Comparison of ENCODE assay signal across 8 mouse cellular contexts in the genomic region with DNA sequence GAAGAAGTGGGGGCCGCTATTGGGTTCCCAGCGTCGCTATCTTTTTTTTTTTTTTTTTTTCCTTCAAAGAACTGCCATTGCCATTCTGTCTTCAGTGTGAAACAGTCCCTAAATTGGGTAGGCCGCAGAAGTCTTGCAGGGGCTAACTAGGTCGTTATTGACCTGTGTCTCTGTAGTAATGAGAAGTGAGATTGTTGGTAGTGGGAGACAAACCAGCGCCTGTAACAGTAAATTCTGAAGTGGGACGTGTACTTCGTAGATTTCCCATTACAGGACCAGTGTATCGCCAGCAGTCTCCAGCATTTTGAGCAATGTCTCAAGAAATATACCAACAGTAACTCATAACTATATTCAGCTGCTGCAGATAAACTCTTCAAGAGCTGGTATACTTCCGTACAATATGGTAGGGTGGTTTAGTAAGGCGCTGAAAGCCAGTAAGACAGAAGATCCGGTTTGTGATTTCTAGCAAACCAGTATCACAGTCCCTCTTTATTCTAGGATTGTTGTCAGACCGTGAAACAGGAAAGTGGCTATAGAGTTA. TPM values are rescaled to one million over a fixed set of nuclear protein-coding genes. Genes with fewer than 3 reads are reported as not detected.
A peak's percentile ranks its signal among the peaks of the same experiment; 100 is the strongest.
DNase-seq lines count a peak whose midpoint lies in the region; ATAC-seq and TF ChIP-seq lines count a peak whose summit lies in the region.

No protein-coding gene starts in this region.

- peak overlapping the region; percentile 88 for H3K4me3 ChIP-seq in thymus, adult 2 months (ENCODE audit: control insufficient read depth, insufficient read depth, low read length)
- H3K4me3 ChIP-seq in neural tube, embryonic 13.5 days: peak overlapping the region; percentile 100

- no peaks in the 10 kb centered on the region for H3K27me3 ChIP-seq in thymus, adult 2 months (ENCODE audit: control insufficient read depth, insufficient read depth, low read length)
- H3K27me3 ChIP-seq in neural tube, embryonic 13.5 days: no peaks in the 10 kb centered on the region

- WGBS in thymus, adult 2 months: under 1% methylated on average over 13 of the region's 13 CpGs
- WGBS in neural tube, embryonic 13.5 days: 3% methylated on average over 13 of the region's 13 CpGs

- H3K9me3 ChIP-seq in neural tube, embryonic 13.5 days: no peaks in the 10 kb centered on the region

- peaks cover 16% of the 10 kb centered on the region for H3K36me3 ChIP-seq in thymus, adult 2 months (ENCODE audit: control insufficient read depth, insufficient read depth, low read length)
- peaks cover 15% of the 10 kb centered on the region for H3K36me3 ChIP-seq in neural tube, embryonic 13.5 days

- TF ChIP-seq CTCF in thymus, adult 2 months (IDR thresholded peaks at IDR 0.05; ENCODE audit: borderline replicate concordance, control insufficient read depth, extremely low read depth, insufficient read depth, low read length, poor library complexity): no peak

- ATAC-seq in inflammation-experienced regulatory T-cells, adult 6 months: peak; percentile 19
- no peak for ATAC-seq in neural tube, embryonic 13.5 days (ENCODE audit: low read depth)

- peak overlapping the region; percentile 74 for H3K4me2 ChIP-seq in neural tube, embryonic 13.5 days

- peaks cover 5% of the 10 kb centered on the region; the same call in 1 of the 2 replicates for H3K4me1 ChIP-seq in thymus, adult 2 months (replicated peaks; ENCODE audit: control insufficient read depth, insufficient read depth, low read length)
- peaks cover 35% of the 10 kb centered on the region for H3K4me1 ChIP-seq in neural tube, embryonic 13.5 days (replicated peaks)

- TF ChIP-seq POLR2A in thymus, adult 2 months (IDR thresholded peaks at IDR 0.05; ENCODE audit: control insufficient read depth, extremely low read depth, insufficient read depth, low read length, poor library complexity): no peak

- peak overlapping the region; percentile 99 for H3K9ac ChIP-seq in neural tube, embryonic 13.5 days

- H3K27ac ChIP-seq in thymus, adult 2 months (ENCODE audit: control insufficient read depth, insufficient read depth, low read length): no peak overlapping the region
- H3K27ac ChIP-seq in neural tube, embryonic 13.5 days (replicated peaks): peak overlapping the region; percentile 93

- peak; percentile 45 for DNase-seq in embryo, embryonic 10.5 days (ENCODE audit: low spot score)
- no peak for DNase-seq in embryo, embryonic 9.5 days (ENCODE audit: extremely low spot score)
- DNase-seq in thymus, adult 2 months: no peak
- no peak for DNase-seq in thymus, postnatal 10 days (ENCODE audit: low spot score in 2 of 2)
- DNase-seq in cerebellum, adult 8-10 months: no peak
- no peak for DNase-seq in cerebellum, adult 18-20 months

RNA-seq across cellular contexts. Expression of gene Ssb, which starts 0.8 kb away (rescaled TPM):
- 5.4 and 6.9 TPM in 2 replicates for polyA plus RNA-seq in thymus, adult 2 months (2012; rRNA removed)
- polyA plus RNA-seq in inflammation-experienced regulatory T-cells, adult 6 months (2017; shearing (Covaris generic)): 100 to 1,000 TPM; 304 to 401 (median 325) TPM
- 341 and 352 TPM in 2 replicates for polyA plus RNA-seq in neural tube, embryonic 13.5 days (2015; fragmentation: Nextera tagmentation; extraction: Ambion mirVana)

RNA-seq across cellular contexts. Expression of gene Mettl5, which starts 23.2 kb away (rescaled TPM):
- polyA plus RNA-seq in thymus, adult 2 months (2012; rRNA removed): 4.0 and 4.8 TPM in 2 replicates
- 10 to 100 TPM; 63.9 to 71.4 (median 69.6) TPM for polyA plus RNA-seq in inflammation-experienced regulatory T-cells, adult 6 months (2017; shearing (Covaris generic))
- polyA plus RNA-seq in neural tube, embryonic 13.5 days (2015; fragmentation: Nextera tagmentation; extraction: Ambion mirVana): 26.9 and 31.0 TPM in 2 replicates

RNA-seq across cellular contexts. Expression of gene Ubr3, which starts 34.9 kb away (rescaled TPM):
- 13.7 and 13.9 TPM in 2 replicates for polyA plus RNA-seq in thymus, adult 2 months (2012; rRNA removed)
- polyA plus RNA-seq in inflammation-experienced regulatory T-cells, adult 6 months (2017; shearing (Covaris generic)): 10 to 100 TPM; 13.4 to 19.8 (median 13.7) TPM
- polyA plus RNA-seq in neural tube, embryonic 13.5 days (2015; fragmentation: Nextera tagmentation; extraction: Ambion mirVana): 15.8 and 18.0 TPM in 2 replicates

RNA-seq across cellular contexts. Expression of gene Klhl23, which starts 40.4 kb away (rescaled TPM):
- 2.5 and 3.4 TPM in 2 replicates for polyA plus RNA-seq in thymus, adult 2 months (2012; rRNA removed)
- 1 to 10 TPM in 1 of 3 experiments, under 1 TPM in 1, not detected in 1; 0.12 to 1.1 TPM for polyA plus RNA-seq in inflammation-experienced regulatory T-cells, adult 6 months (2017; shearing (Covaris generic))
- 57.9 and 67.3 TPM in 2 replicates for polyA plus RNA-seq in neural tube, embryonic 13.5 days (2015; fragmentation: Nextera tagmentation; extraction: Ambion mirVana)

Comparison
In these comparisons a context has a peak if more than half of its experiments do, and no peak if none do; other contexts are left out.
1. RNA of gene Ssb, which starts 0.8 kb away (polyA plus RNA-seq): 341 to 352 TPM in neural tube, embryonic 13.5 days and 304 to 401 TPM in inflammation-experienced regulatory T-cells, adult 6 months; 5.4 to 6.9 TPM in thymus, adult 2 months; every median in the first group is over 10 times any median in the second.